Mouse (Mus musculus) left cerebral cortex, adult 11 months (tissue): ENCODE data around the gene Wfikkn1.

Experiments
- DNase-seq: peaks from one replicate; pipeline ENCODE4 v3.0.0; 2022; ENCODE audit warnings: low spot score

The Wfikkn1 gene

DNA sequence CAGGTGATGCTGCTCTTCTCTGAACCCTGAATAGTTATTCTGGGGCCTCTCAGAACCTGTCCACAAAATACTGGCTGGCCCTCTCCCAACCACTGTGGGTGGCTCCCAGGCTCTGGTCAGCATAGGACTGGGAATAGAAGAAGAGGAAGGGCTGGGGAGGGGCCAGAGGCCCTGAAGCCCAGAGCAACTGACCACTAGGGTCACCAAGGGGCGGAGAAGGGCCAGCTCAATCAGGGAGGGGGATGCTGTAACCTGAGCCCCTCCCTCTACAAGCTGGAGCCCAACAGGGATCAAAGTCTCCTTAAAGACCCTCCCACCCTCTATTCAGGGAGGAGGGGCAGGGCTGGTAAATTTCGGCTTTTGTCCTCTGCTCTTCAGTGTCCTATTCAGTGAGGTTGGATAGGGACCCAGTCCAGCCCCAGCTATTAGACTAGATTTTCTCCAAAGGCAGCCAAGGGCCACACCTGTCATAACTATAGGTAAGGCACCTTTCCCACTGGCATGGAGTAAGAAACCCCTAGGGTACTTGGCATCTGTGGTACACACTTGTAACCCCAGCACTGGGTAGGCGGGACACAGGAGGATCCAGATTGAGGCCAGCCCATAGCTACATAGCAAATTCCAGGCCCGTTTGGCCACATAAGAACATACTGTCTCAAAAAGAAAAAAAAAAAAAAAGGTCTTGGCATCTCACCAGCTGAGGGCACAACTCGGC lies at the start of gene Wfikkn1:
TSS of gene Wfikkn1 (minus strand) at position 663 of the 715 bp plus-strand sequence.
- DNase-seq: no peak

DNA sequence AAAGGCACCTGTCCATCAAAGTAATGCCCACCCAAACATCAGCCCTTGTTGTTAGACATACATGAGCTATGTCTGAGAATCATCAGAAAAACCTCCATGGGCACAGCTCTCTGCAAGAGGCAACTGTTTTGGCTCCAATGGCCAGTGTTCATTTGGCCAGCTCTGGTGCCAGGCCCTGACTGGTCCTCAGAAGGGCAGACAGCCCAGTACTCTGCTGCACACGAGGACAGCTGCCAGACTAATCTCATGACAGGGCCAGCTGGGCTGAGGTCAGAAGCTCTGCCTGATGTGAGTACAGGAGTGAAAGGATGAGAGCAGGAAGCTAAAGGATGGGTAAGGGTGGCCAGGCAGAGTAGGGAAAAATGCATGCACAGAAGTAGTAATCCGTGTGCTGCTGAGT lies 44.7 kb upstream of the Wfikkn1 start:
- peak; percentile 59 for DNase-seq

GRCm38 (mm10) chr17:25922120-25922519 lies 41.5 kb upstream of the Wfikkn1 start:
- no peak for DNase-seq

DNA sequence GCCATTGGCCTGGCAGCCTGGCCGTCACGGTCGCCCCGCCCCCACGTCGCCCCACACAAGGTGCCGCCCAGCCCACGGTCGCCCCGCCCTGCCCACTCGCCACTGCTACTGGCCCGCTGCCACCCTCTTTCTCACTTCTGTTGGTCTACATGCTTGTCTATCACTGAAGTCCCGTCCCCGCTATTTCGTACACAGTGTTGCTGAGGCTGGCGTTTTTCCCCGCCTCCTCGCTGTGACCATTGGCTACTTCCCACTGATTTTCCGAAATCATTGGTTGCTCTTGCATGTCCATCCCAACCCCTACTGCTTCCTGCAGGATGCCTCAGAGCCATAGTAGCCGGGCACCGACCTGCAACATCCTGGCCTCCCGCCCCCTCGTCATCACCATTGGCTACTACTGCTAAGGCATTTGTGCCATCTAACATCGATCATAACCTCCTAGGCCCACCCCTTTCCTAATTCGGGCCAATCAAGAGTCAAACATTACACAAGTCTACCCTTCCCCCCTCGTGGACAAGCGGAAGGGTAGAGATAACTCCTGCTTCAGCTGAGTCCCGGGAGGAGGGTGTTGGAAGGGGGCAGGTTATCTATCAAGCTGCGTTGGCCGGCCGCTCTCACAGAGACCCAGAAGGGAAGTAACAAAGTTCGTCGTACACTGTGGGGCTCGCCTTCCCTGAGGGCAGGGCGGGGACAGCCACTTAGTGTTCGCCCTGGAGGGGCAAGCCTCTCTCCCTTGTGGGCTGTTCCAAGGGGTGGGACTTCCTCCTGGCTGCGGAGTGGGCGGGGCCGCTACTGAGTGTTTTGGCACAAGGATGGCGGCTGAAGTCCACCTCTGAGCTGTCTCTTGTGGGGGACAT lies 39.4 kb upstream of the Wfikkn1 start:
- DNase-seq: peak; percentile 100

GRCm38 (mm10) chr17:25919144-25919785 lies 38.6 kb upstream of the Wfikkn1 start, which contains the start of gene Rab40c:
Gene Rab40c (minus strand): TSS chr17:25919727.
- DNase-seq: no peak

DNA sequence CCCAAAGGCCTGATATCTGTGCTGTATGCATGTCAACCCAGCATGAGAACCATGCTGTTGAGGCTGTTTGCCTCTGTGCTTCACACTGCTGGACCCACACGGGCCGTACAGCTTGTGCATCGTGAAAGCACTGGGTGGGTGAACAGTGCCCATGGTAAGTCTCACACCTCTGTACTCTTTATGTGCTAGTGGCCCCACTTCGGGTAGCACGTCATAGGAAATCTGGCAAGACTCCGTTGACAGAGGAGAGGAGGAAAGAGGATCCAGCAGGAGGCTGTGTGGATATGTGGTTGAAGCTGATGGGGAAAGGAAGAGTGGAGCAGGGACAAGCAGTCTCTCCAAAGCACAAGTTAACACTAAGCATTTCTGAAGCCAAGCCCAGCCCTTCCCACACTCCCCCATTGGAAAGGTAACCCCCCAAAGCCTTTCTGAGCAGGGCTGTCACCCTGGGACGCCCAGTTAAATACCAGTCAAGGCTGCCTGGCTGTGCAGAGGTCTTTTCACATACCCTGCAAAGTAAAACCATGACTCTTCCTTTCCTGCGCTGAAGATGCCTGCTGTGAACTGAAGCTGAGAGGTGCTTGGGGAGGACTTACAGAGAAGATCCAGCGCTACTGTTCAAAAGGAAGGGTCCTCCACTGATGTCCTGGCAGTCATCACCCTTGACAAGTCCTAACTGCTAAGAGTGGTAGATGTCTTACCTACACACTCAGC lies 37.5 kb upstream of the Wfikkn1 start:
- no peak for DNase-seq

- DNase-seq: no peak
Observed at GRCm38 (mm10) chr17:25916931-25917647, 36.4 kb upstream of the Wfikkn1 start.

GRCm38 (mm10) chr17:25914295-25914694 lies 33.6 kb upstream of the Wfikkn1 start:
- DNase-seq: no peak

- no peak for DNase-seq
Observed at GRCm38 (mm10) chr17:25913877-25914275, 33.2 kb upstream of the Wfikkn1 start.

GRCm38 (mm10) chr17:25913186-25913876 lies 32.7 kb upstream of the Wfikkn1 start:
- peak; percentile 69 for DNase-seq

DNA sequence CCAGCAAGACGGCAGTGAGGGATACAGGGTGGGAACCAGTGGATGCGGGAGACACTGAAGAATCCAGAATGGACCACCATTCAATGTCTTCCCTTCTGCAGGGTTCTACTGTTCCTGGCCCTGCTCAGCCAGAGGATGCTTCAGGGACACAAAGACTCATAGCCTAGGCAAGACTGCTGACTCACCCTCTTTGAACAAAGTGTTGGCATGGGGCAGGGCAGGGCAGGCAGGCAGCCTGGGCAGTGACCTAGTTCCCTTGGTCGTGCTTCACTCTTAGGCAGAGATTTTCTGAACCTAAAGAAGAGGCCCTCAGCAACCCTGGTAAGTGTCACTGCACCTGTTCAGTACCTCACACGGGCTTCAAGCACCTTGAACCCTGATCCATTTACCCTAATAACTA lies 31.2 kb upstream of the Wfikkn1 start:
- no peak for DNase-seq

DNA sequence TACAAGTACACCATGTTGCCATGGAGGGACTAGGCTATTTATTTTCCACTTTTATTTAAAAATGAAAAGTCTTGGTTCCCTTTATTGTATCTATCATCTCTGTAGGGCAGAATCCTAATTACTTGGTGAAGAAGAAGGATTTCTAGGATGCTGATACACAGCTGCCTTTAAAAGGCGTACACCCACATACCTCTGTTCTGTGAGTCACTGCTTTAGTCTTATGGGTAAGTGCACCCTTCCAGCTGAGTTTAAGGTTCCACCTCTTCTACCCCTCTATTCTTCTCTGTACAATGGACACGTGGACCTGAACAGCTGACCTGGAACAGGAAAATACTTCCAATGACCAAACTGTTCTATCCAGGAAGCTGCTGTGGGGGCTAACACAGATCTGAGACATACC lies 27.0 kb upstream of the Wfikkn1 start:
- no peak for DNase-seq

GRCm38 (mm10) chr17:25903061-25903460 lies 22.4 kb upstream of the Wfikkn1 start:
- no peak for DNase-seq

GRCm38 (mm10) chr17:25900193-25900592 lies 19.5 kb upstream of the Wfikkn1 start:
- no peak for DNase-seq

DNA sequence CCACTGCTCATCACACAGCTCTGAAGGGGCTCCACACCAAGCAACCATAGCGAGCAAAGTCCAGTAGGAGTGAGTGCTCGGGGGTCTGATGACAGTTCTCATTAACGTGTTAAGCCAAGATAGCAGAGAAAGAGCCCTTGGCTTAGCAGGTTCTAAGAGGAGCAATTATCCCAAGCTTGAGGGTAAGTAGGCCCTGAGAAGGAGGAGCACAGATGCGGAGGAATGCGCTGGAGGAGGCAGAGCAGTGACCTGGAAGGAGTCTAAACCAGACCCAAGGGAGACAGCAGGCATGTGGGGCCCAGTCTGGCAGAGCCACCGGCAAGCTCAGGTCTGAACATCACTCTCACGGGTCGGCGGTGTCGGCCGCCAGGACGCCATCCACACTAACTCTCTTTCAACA lies 15.2 kb upstream of the Wfikkn1 start:
- DNase-seq: no peak

DNA sequence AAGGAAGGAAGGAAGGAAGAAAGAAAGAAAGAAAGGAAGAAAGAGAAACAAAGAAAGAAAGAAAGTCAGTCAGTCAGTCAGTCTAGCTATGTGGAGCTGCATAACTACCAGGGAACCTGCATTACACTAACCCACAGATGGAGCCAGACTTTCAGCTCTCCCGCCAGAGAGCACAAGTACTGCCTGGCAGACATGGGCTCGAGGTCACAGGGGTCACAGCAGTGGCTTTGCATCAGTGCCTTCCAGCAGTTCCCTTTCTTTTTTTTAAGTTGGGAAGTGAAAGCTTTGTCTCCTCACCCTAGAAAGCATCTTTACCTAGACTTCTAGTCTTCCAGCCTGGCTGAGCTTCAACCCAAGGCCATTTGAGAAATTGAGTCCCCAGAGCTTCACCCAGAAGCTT lies 14.8 kb upstream of the Wfikkn1 start:
- DNase-seq: no peak

GRCm38 (mm10) chr17:25893975-25894617 lies 13.4 kb upstream of the Wfikkn1 start:
- DNase-seq: no peak

GRCm38 (mm10) chr17:25888837-25889236 lies 8.2 kb upstream of the Wfikkn1 start:
- no peak for DNase-seq

DNA sequence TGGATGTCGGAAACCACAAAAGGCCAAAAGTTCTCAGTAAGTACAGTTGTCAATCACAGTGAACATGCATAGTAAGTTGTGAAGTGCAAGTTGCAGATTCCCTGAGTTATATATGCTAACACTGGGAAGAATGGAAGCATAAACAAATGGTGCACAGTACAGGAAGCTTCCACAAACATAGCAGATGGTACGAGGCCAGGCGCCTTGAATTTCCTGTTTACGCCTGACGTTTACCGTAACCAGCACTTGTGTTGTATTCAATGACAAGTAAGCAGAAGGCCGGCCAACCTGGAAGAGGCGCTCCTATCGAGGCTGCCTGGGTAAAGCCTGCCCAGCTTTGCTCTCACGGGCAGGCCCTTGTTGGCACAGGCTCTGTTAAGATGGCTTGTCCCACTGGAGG lies 6.8 kb upstream of the Wfikkn1 start:
- DNase-seq: no peak

DNA sequence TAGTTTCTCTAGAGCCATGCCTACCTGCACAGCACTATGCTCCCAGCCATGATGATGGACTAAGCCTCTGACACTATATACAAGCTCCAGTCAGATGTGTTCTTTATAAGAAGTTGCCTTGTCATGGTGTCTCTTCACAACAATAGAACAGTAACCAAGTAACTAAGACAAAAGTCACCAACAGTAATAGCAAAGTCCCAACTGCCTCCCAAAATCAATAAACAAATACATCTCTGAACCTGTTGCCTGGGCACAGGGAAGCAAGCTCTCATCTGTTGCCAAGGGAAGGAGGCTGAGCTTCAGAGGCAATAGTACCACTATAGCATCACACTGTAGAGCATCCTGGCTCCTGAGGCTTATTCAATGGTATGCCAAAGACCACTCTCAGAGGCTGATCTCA lies 6.1 kb upstream of the Wfikkn1 start:
- no peak for DNase-seq
